Mouse (Mus musculus) MEL (cell line): ENCODE results near the gene Ano10. TPM values are rescaled to one million over a fixed set of nuclear protein-coding genes. Genes with fewer than 3 reads are reported as not detected.

Experiments
- DNase-seq: peaks from one replicate; pipeline ENCODE4 v3.0.0; 2011; ENCODE audit warnings: low read depth, low spot score
- H3K27ac ChIP-seq: 2 replicates; pipeline ENCODE4 v1.5.1; 2012; ENCODE audit warnings: low read depth, mild to moderate bottlenecking, control low read depth, low read length, moderate library complexity; ENCODE audit not compliant: control insufficient read depth
- H3K27me3 ChIP-seq, 2 experiments: fragments of 150-350 bp in 1 of 2; sonication (generic) in 1 of 2; 2 replicates each; pipeline ENCODE4 v1.6.1; 2012; ENCODE audit warnings: low read length in 2 of 2, mild to moderate bottlenecking in 2 of 2, improper control_type of control experiment in 1 of 2, moderate library complexity in 1 of 2; ENCODE audit not compliant: insufficient read depth in 2 of 2, control insufficient read depth in 1 of 2
- H3K36me3 ChIP-seq, 2 experiments: 2 replicates each; pipeline ENCODE4 v1.6.1; 2012 to 2014; ENCODE audit warnings: low read length in 2 of 2, improper control_type of control experiment in 1 of 2, inconsistent platforms in 1 of 2, mild to moderate bottlenecking in 1 of 2; ENCODE audit not compliant: insufficient read depth in 2 of 2, control insufficient read depth in 1 of 2
- H3K4me1 ChIP-seq, 2 experiments: fragments of 150-350 bp in 1 of 2; sonication (generic) in 1 of 2; 2 replicates each; pipeline ENCODE4 v1.6.1; 2012; ENCODE audit warnings: low read length in 2 of 2, improper control_type of control experiment in 1 of 2, mild to moderate bottlenecking in 1 of 2; ENCODE audit not compliant: insufficient read depth in 2 of 2, control insufficient read depth in 1 of 2
- H3K4me3 ChIP-seq, 2 experiments: fragments of 150-350 bp in 1 of 2; sonication (generic) in 1 of 2; 2 replicates each; pipeline ENCODE4 v1.5.1; 2012; ENCODE audit warnings: low read depth in 2 of 2, low read length in 2 of 2, mild to moderate bottlenecking in 2 of 2, moderate library complexity in 2 of 2, control low read depth in 1 of 2, improper control_type of control experiment in 1 of 2; ENCODE audit not compliant: control insufficient read depth in 1 of 2, insufficient read depth in 1 of 2
- H3K79me2 ChIP-seq: 2 replicates; pipeline ENCODE4 v1.6.1; 2012; ENCODE audit warnings: mild to moderate bottlenecking, low read length, moderate library complexity; ENCODE audit not compliant: control insufficient read depth, poor library complexity, insufficient read depth
- H3K9ac ChIP-seq: 2 replicates; pipeline ENCODE4 v1.6.1; 2012; ENCODE audit warnings: low read depth, mild to moderate bottlenecking, control low read depth, low read length, moderate library complexity; ENCODE audit not compliant: control insufficient read depth, poor library complexity, severe bottlenecking
- H3K9me3 ChIP-seq: fragments of 150-350 bp; sonication (generic); replicated peaks from 2 replicates; pipeline ENCODE4 v1.6.1; 2012; ENCODE audit warnings: mild to moderate bottlenecking, low read length, improper control_type of control experiment, moderate library complexity; ENCODE audit not compliant: insufficient read depth
- BHLHE40 ChIP-seq: IDR thresholded peaks from 2 replicates; pipeline ENCODE4 v1.6.1; 2012; ENCODE audit warnings: low read depth, mild to moderate bottlenecking, inconsistent platforms, low read length, improper control_type of control experiment, borderline replicate concordance
- CHD2 ChIP-seq: IDR thresholded peaks from 2 replicates; pipeline ENCODE4 v1.6.1; 2011; ENCODE audit warnings: low read length, improper control_type of control experiment
- CTCF ChIP-seq, 3 experiments: IDR thresholded peaks in 2 of 3; conservative IDR thresholded peaks in 1 of 3; 2 replicates each; pipeline ENCODE4 v1.5.1; 2011 to 2012; ENCODE audit warnings: low read length in 3 of 3, low read depth in 2 of 3, mild to moderate bottlenecking in 2 of 3, improper control_type of control experiment in 1 of 3, inconsistent platforms in 1 of 3, mixed read lengths in 1 of 3, moderate library complexity in 1 of 3; ENCODE audit not compliant: control insufficient read depth in 1 of 3, insufficient read depth in 1 of 3, poor library complexity in 1 of 3, severe bottlenecking in 1 of 3
- EP300 ChIP-seq, 2 experiments: IDR thresholded peaks; 2 replicates each; pipeline ENCODE4 v1.6.1; 2011; ENCODE audit warnings: improper control_type of control experiment in 2 of 2, low read length in 2 of 2, low read depth in 1 of 2, mild to moderate bottlenecking in 1 of 2
- GABPA ChIP-seq: IDR thresholded peaks from 2 replicates; pipeline ENCODE4 v1.6.1; 2012; ENCODE audit warnings: low read depth, mild to moderate bottlenecking, inconsistent platforms, low read length, improper control_type of control experiment, moderate library complexity
- GATA1 ChIP-seq: IDR thresholded peaks from 2 replicates; pipeline ENCODE4 v1.6.1; 2011; ENCODE audit warnings: low read depth, low read length, improper control_type of control experiment
- HCFC1 ChIP-seq: IDR thresholded peaks from 2 replicates; pipeline ENCODE4 v1.6.1; 2012; ENCODE audit warnings: low read depth, mild to moderate bottlenecking, inconsistent platforms, low read length, improper control_type of control experiment, moderate library complexity
- MXI1 ChIP-seq: IDR thresholded peaks from 2 replicates; pipeline ENCODE4 v1.6.1; 2011; ENCODE audit warnings: mild to moderate bottlenecking, low read depth, low read length, improper control_type of control experiment
- MYB ChIP-seq: IDR thresholded peaks from 2 replicates; pipeline ENCODE4 v1.6.1; 2011; ENCODE audit warnings: mild to moderate bottlenecking, low read depth, low read length, improper control_type of control experiment
- NELFE ChIP-seq: IDR thresholded peaks from 2 replicates; pipeline ENCODE4 v1.6.1; 2011; ENCODE audit warnings: low read depth, low read length, improper control_type of control experiment
- NRF1 ChIP-seq: IDR thresholded peaks from 2 replicates; pipeline ENCODE4 v1.6.1; 2014; ENCODE audit warnings: low read depth, mild to moderate bottlenecking, inconsistent platforms, low read length, improper control_type of control experiment, moderate library complexity; ENCODE audit not compliant: poor library complexity, insufficient read depth, severe bottlenecking
- POLR2AphosphoS2 ChIP-seq: IDR thresholded peaks from 2 replicates; pipeline ENCODE4 v1.6.1; 2011; ENCODE audit warnings: low read length, improper control_type of control experiment
- RCOR1 ChIP-seq: IDR thresholded peaks from 2 replicates; pipeline ENCODE4 v1.6.1; 2012; ENCODE audit warnings: low read depth, mild to moderate bottlenecking, inconsistent platforms, low read length, improper control_type of control experiment
- SIN3A ChIP-seq: IDR thresholded peaks from 2 replicates; pipeline ENCODE4 v1.6.1; 2012; ENCODE audit warnings: low read length, improper control_type of control experiment, inconsistent platforms
- SMC3 ChIP-seq: IDR thresholded peaks from 2 replicates; pipeline ENCODE4 v1.6.1; 2011; ENCODE audit warnings: low read depth, low read length, improper control_type of control experiment
- UBTF ChIP-seq: IDR thresholded peaks from 2 replicates; pipeline ENCODE4 v1.6.1; 2012; ENCODE audit warnings: low read depth, mild to moderate bottlenecking, inconsistent platforms, low read length, improper control_type of control experiment, moderate library complexity, borderline replicate concordance; ENCODE audit not compliant: insufficient read depth
- USF2 ChIP-seq, 2 experiments: IDR thresholded peaks; 2 replicates each; pipeline ENCODE4 v1.6.1; 2011 to 2012; ENCODE audit warnings: improper control_type of control experiment in 2 of 2, low read length in 2 of 2, borderline replicate concordance in 1 of 2, inconsistent platforms in 1 of 2, low read depth in 1 of 2, mild to moderate bottlenecking in 1 of 2; ENCODE audit not compliant: insufficient read depth in 1 of 2
- ZC3H11A ChIP-seq: IDR thresholded peaks from 2 replicates; pipeline ENCODE4 v1.6.1; 2012; ENCODE audit warnings: low read depth, mild to moderate bottlenecking, inconsistent platforms, low read length, improper control_type of control experiment
- ZKSCAN1 ChIP-seq: IDR thresholded peaks from 2 replicates; pipeline ENCODE4 v1.6.1; 2012; ENCODE audit warnings: low read depth, mild to moderate bottlenecking, inconsistent platforms, low read length, improper control_type of control experiment, moderate library complexity
- ZMIZ1 ChIP-seq: IDR thresholded peaks from 2 replicates; pipeline ENCODE4 v1.6.1; 2012; ENCODE audit warnings: low read depth, mild to moderate bottlenecking, inconsistent platforms, low read length, improper control_type of control experiment, moderate library complexity
- ZNF384 ChIP-seq: IDR thresholded peaks from 2 replicates; pipeline ENCODE4 v1.6.1; 2012; ENCODE audit warnings: low read depth, mild to moderate bottlenecking, inconsistent platforms, low read length, improper control_type of control experiment
- polyA plus RNA-seq, 2 experiments: library from polyadenylated mRNA; stranded (reverse) in 1 of 2; unstranded in 1 of 2; fragments of >175 nt in 1 of 2; fragments of >200 nt in 1 of 2; gene quantifications; 2 replicates each; pipeline versions ENCODE4 v1.2.1 to v1.2.4; 2012; ENCODE audit warnings: low replicate concordance in 2 of 2, low read depth in 1 of 2; ENCODE audit not compliant: insufficient read length in 2 of 2, insufficient read depth in 1 of 2, missing spikeins in 1 of 2
- total RNA-seq: library from RNA; depleted of rRNA; stranded (reverse); fragments of 300-350 nt; gene quantifications from 2 replicates; pipeline ENCODE4 v1.2.3, GENCODE M21; 2012

Gene Ano10
- total and polyA plus RNA-seq, 3 experiments: 0.54 to 3.1 TPM; not detected in 1

DNA sequence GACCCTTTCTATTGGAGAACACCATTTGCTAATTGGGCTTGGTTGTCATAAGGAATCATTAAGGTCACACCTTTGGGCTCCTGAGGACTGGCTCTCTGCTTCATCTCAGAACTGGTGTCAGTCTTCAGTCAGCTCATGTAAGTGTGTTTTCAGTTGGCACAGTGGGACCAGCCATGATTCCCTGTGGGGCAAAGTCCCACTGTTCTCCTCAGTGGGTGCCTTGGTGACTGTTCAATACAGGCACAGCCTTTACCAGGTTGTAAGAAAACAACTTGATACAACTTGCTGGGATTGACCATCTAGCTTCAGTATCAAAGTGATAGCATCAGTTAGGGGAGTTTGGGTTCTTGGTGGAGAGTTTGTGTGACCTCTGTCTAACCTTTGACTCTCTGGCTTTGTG lies 148.5 kb downstream of the Ano10 start:
- Histone ChIP-seq H3K36me3 (peaks cover 0 to 9% of the 10 kb centered on the region in 2 experiments; a peak in 3 of 4 replicates), H3K9me3 (no peaks in the 10 kb centered on the region), H3K4me3 (no peak overlapping the region), H3K9ac (no peak overlapping the region), H3K27me3 (no peaks in the 10 kb centered on the region), H3K27ac (no peak overlapping the region), H3K79me2 (no peaks in the 10 kb centered on the region), H3K4me1 (peaks cover 2 to 8% of the 10 kb centered on the region in 2 experiments)
- DNase-seq: no peak
- TF ChIP-seq GABPA (no peak), ZNF384 (no peak), HCFC1 (no peak), MYB (no peak), USF2 (IDR thresholded peaks at IDR 0.05; ENCODE audit: borderline replicate concordance in 1 of 2, insufficient read depth in 1 of 2, low read depth in 1 of 2, low read length in 2 of 2) (no peak), GATA1 (no peak), SIN3A (no peak), ZKSCAN1 (no peak), UBTF (no peak), POLR2AphosphoS2 (no peak), RCOR1 (no peak), MXI1 (no peak), ZMIZ1 (no peak), EP300 (IDR thresholded peaks at IDR 0.05; ENCODE audit: low read depth in 1 of 2, low read length in 2 of 2) (no peak), ZC3H11A (no peak), NRF1 (no peak)

DNA sequence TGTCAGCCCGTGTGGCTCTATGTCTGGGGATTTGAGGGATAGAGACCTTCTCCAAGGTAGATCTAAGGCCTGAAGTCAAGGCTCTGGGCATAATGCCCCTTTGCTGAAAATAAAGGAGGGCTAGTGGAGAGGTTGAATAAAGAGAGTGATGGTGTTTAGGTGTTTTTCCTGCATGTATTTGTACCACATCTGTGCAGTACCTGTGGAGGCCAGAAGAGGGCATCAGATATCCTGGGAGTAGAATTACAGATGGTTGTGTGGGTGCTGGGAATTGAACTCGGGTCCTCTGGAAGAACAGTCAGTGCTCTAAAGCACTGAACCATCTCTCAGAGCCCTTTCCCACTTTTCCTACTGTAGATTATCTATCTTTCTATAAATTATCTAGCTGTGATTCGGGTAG lies 149.4 kb downstream of the Ano10 start:
- H3K27me3 ChIP-seq: no peaks in the 10 kb centered on the region
- DNase-seq: peak; percentile 21
- H3K79me2 ChIP-seq: no peaks in the 10 kb centered on the region
- H3K4me3 ChIP-seq: no peak overlapping the region
- H3K4me1 ChIP-seq: peaks cover 2 to 8% of the 10 kb centered on the region in 2 experiments
- H3K36me3 ChIP-seq: peaks cover 0 to 9% of the 10 kb centered on the region in 2 experiments; a peak in 3 of 4 replicates
- no peak for TF ChIP-seq ZMIZ1
- TF ChIP-seq NELFE: no peak
- TF ChIP-seq BHLHE40: no peak
- TF ChIP-seq CHD2: no peak
- no peak for TF ChIP-seq SMC3
- TF ChIP-seq CTCF (IDR thresholded peaks at IDR 0.05 in 2 of 3, conservative IDR thresholded peaks at IDR 0.05 in 1 of 3; ENCODE audit: control insufficient read depth in 1 of 3, insufficient read depth in 1 of 3, low read depth in 2 of 3, low read length in 3 of 3, poor library complexity in 1 of 3, severe bottlenecking in 1 of 3): peak in 2 of 3 experiments; percentile 13 to 51; a peak in 2 of 6 replicates
- no peak for TF ChIP-seq NRF1
- TF ChIP-seq USF2 (IDR thresholded peaks at IDR 0.05; ENCODE audit: borderline replicate concordance in 1 of 2, insufficient read depth in 1 of 2, low read depth in 1 of 2, low read length in 2 of 2): no peak
- no peak overlapping the region for H3K9ac ChIP-seq
- H3K9me3 ChIP-seq: no peaks in the 10 kb centered on the region
- no peak overlapping the region for H3K27ac ChIP-seq
